ENCODE assay signal across 22 mouse cellular contexts in genomic region chr13:20125845-20126244, GRCm38 (mm10). TPM values are rescaled to one million over a fixed set of nuclear protein-coding genes. Genes with fewer than 3 reads are reported as not detected.
DNase-seq lines count a peak whose midpoint lies in the region; ATAC-seq and TF ChIP-seq lines count a peak whose summit lies in the region.
"Had no signal": no experiment of that assay in that cellular context is flagged by ENCODE, and none has a peak within 500 bp of the region (broad histone marks: within the 10 kb centered on the region; RNA-seq: fewer than 3 reads in every experiment).

No protein-coding gene starts in this region.

- no peak overlapping the region for H3K4me2 ChIP-seq in kidney, embryonic 14.5 days (replicated peaks; ENCODE audit: low read depth, low read length)
- no peak overlapping the region for H3K4me2 ChIP-seq in kidney, embryonic 15.5 days
- H3K4me2 ChIP-seq in intestine, postnatal 0 days (replicated peaks; ENCODE audit: low read depth), result peak overlapping the region; percentile 55
- H3K4me2 ChIP-seq in stomach, postnatal 0 days (replicated peaks; ENCODE audit: low read depth), result no peak overlapping the region
- H3K4me2 ChIP-seq: heart, embryonic 11.5 days; limb, embryonic 15.5 days; midbrain, embryonic 12.5 days had no signal

- peak; percentile 53 for DNase-seq in R1 (ENCODE audit: low read depth, low spot score)
- DNase-seq in stomach, postnatal 0 days (ENCODE audit: low spot score), result peak; percentile 64
- DNase-seq in layer of hippocampus, adult 2 months (ENCODE audit: low spot score in 2 of 2), result no peak
- no peak for DNase-seq in kidney, postnatal 10 days
- DNase-seq: adrenal gland, postnatal 10 days; cerebellum, adult 2 months; forebrain, postnatal 0 days; gastrocnemius, postnatal 14 days; kidney, adult 8-10 months; kidney, postnatal 4 days; left cerebral cortex, postnatal 4 days; thymus, adult 18-20 months; thymus, postnatal 4 days had no signal

- H3K4me1 ChIP-seq in kidney, embryonic 14.5 days (ENCODE audit: control insufficient read depth, insufficient read depth, low read length), result peaks cover 2% of the 10 kb centered on the region; the same call in 1 of the 2 replicates
- no peaks in the 10 kb centered on the region for H3K4me1 ChIP-seq in kidney, embryonic 15.5 days
- peaks cover 8% of the 10 kb centered on the region; the same call in 1 of the 2 replicates for H3K4me1 ChIP-seq in intestine, postnatal 0 days (replicated peaks; ENCODE audit: control insufficient read depth, insufficient read depth, low read length)
- no peaks in the 10 kb centered on the region for H3K4me1 ChIP-seq in stomach, postnatal 0 days (replicated peaks; ENCODE audit: control insufficient read depth, insufficient read depth)
- H3K4me1 ChIP-seq: embryonic facial prominence, embryonic 10.5 days; limb, embryonic 15.5 days; midbrain, embryonic 12.5 days had no signal

- no peaks in the 10 kb centered on the region for H3K36me3 ChIP-seq in kidney, embryonic 14.5 days (ENCODE audit: control insufficient read depth, insufficient read depth, low read length)
- no peaks in the 10 kb centered on the region for H3K36me3 ChIP-seq in kidney, embryonic 15.5 days
- H3K36me3 ChIP-seq in intestine, postnatal 0 days (ENCODE audit: control insufficient read depth, insufficient read depth), result no peaks in the 10 kb centered on the region
- H3K36me3 ChIP-seq in stomach, postnatal 0 days (ENCODE audit: control insufficient read depth, insufficient read depth, low read length), result no peaks in the 10 kb centered on the region
- H3K36me3 ChIP-seq: embryonic facial prominence, embryonic 10.5 days; limb, embryonic 15.5 days; midbrain, embryonic 12.5 days had no signal

- WGBS in kidney, embryonic 14.5 days, result 90% methylated on average over 10 of the region's 10 CpGs
- WGBS in kidney, embryonic 15.5 days, result 88% methylated on average over 10 of the region's 10 CpGs
- 51% methylated on average over 10 of the region's 10 CpGs for WGBS in intestine, postnatal 0 days
- WGBS in stomach, postnatal 0 days, result 60% methylated on average over 10 of the region's 10 CpGs

- H3K27ac ChIP-seq in kidney, embryonic 14.5 days (ENCODE audit: low read depth, low read length), result no peak overlapping the region
- no peak overlapping the region for H3K27ac ChIP-seq in kidney, embryonic 15.5 days
- H3K27ac ChIP-seq in intestine, postnatal 0 days (ENCODE audit: low read depth, low read length), result no peak overlapping the region; the same call in 1 of the 2 replicates
- no peak overlapping the region for H3K27ac ChIP-seq in stomach, postnatal 0 days (replicated peaks)
- no peak overlapping the region for H3K27ac ChIP-seq in layer of hippocampus, adult 2 months
- H3K27ac ChIP-seq: embryonic facial prominence, embryonic 10.5 days; left cerebral cortex, adult 2 months; limb, embryonic 15.5 days; midbrain, embryonic 12.5 days had no signal

- H3K9ac ChIP-seq in kidney, embryonic 14.5 days (ENCODE audit: low read depth, low read length), result no peak overlapping the region
- no peak overlapping the region for H3K9ac ChIP-seq in kidney, embryonic 15.5 days
- H3K9ac ChIP-seq in intestine, postnatal 0 days (ENCODE audit: low read depth, low read length), result no peak overlapping the region
- H3K9ac ChIP-seq in stomach, postnatal 0 days (ENCODE audit: low read length), result no peak overlapping the region
- H3K9ac ChIP-seq: forebrain, postnatal 0 days; limb, embryonic 15.5 days; midbrain, embryonic 12.5 days had no signal

- H3K4me3 ChIP-seq in kidney, embryonic 14.5 days (ENCODE audit: low read length), result no peak overlapping the region
- H3K4me3 ChIP-seq in kidney, embryonic 15.5 days (replicated peaks), result no peak overlapping the region
- H3K4me3 ChIP-seq in intestine, postnatal 0 days (ENCODE audit: low read depth, low read length), result no peak overlapping the region
- no peak overlapping the region for H3K4me3 ChIP-seq in stomach, postnatal 0 days (ENCODE audit: low read depth, low read length)
- no peak overlapping the region for H3K4me3 ChIP-seq in layer of hippocampus, adult 2 months
- H3K4me3 ChIP-seq: embryonic facial prominence, embryonic 10.5 days; left cerebral cortex, adult 2 months; limb, embryonic 15.5 days; midbrain, embryonic 12.5 days had no signal

- no peaks in the 10 kb centered on the region for H3K9me3 ChIP-seq in kidney, embryonic 14.5 days (ENCODE audit: control insufficient read depth, low read length)
- no peaks in the 10 kb centered on the region for H3K9me3 ChIP-seq in kidney, embryonic 15.5 days (replicated peaks)
- H3K9me3 ChIP-seq in intestine, postnatal 0 days (ENCODE audit: control insufficient read depth), result no peaks in the 10 kb centered on the region
- H3K9me3 ChIP-seq in stomach, postnatal 0 days (ENCODE audit: control insufficient read depth, low read length), result no peaks in the 10 kb centered on the region
- H3K9me3 ChIP-seq: embryonic facial prominence, embryonic 10.5 days; limb, embryonic 15.5 days; midbrain, embryonic 12.5 days had no signal

- ATAC-seq in kidney, embryonic 14.5 days (ENCODE audit: low FRiP score, low TSS enrichment), result 0 out of 2 replicates have a peak, but pooled peaks have one; percentile 16
- ATAC-seq in kidney, embryonic 15.5 days (replicated peaks; ENCODE audit: low FRiP score), result no peak
- peak; percentile 31; the same call in 1 of the 2 replicates for ATAC-seq in intestine, postnatal 0 days
- ATAC-seq in stomach, postnatal 0 days (ENCODE audit: low FRiP score, low TSS enrichment), result peak; percentile 45; the same call in 1 of the 2 replicates
- ATAC-seq: forebrain, postnatal 0 days; hindbrain, embryonic 16.5 days had no signal

- TF ChIP-seq EP300 in stomach, postnatal 0 days (optimal IDR thresholded peaks at IDR 0.05), result no peak

- no peak for TF ChIP-seq CTCF in intestine, postnatal 0 days (IDR thresholded peaks at IDR 0.05; ENCODE audit: low read depth)
- no peak for TF ChIP-seq CTCF in stomach, postnatal 0 days (IDR thresholded peaks at IDR 0.05; ENCODE audit: low read depth)
- no peak for TF ChIP-seq CTCF in layer of hippocampus, adult 2 months (conservative IDR thresholded peaks at IDR 0.05)

- H3K27me3 ChIP-seq in kidney, embryonic 14.5 days (ENCODE audit: control insufficient read depth, insufficient read depth, low read length), result no peaks in the 10 kb centered on the region
- H3K27me3 ChIP-seq in kidney, embryonic 15.5 days, result no peaks in the 10 kb centered on the region
- H3K27me3 ChIP-seq in intestine, postnatal 0 days (replicated peaks; ENCODE audit: control insufficient read depth, insufficient read depth, low read length), result no peaks in the 10 kb centered on the region
- no peaks in the 10 kb centered on the region for H3K27me3 ChIP-seq in stomach, postnatal 0 days (ENCODE audit: control insufficient read depth, insufficient read depth, low read length)
- H3K27me3 ChIP-seq: limb, embryonic 15.5 days; midbrain, embryonic 12.5 days had no signal

RNA-seq across cellular contexts. Expression of gene Elmo1, which starts 35.4 kb away (rescaled TPM):
- 7.9 and 15.4 TPM in 2 replicates for polyA plus RNA-seq in kidney, embryonic 14.5 days (2014; fragmentation: Nextera tagmentation; extraction: Ambion mirVana)
- polyA plus RNA-seq in kidney, embryonic 15.5 days (2015; fragmentation: Nextera tagmentation; extraction: Ambion mirVana), result 16.1 and 16.9 TPM in 2 replicates
- polyA plus RNA-seq in intestine, postnatal 0 days (2015; fragmentation: Nextera tagmentation; extraction: Ambion mirVana), result 8.2 and 8.6 TPM in 2 replicates
- polyA plus RNA-seq in stomach, postnatal 0 days (2015; fragmentation: Nextera tagmentation; extraction: Ambion mirVana), result 4.9 and 5.0 TPM in 2 replicates
- 10 to 100 TPM; 27.4 to 27.9 TPM for total RNA-seq in layer of hippocampus, adult 2 months (2021)

Comparison
In these comparisons a context has a peak if more than half of its experiments do, and no peak if none do; other contexts are left out.
1. DNase-seq: peak in R1 (single experiment) and stomach, postnatal 0 days (single experiment); none in layer of hippocampus, adult 2 months (0 of 2) and kidney, postnatal 10 days (single experiment).